Mouse (Mus musculus) megakaryocyte, embryonic 14.5 days (primary cell): ENCODE data around the gene Sema6c.

Source experiments
- FLI1 ChIP-seq: IDR thresholded peaks from 2 replicates; pipeline ENCODE4 v1.6.1; 2012; ENCODE audit warnings: low read length, inconsistent platforms, mixed read lengths
- GATA1 ChIP-seq: IDR thresholded peaks from 3 replicates; pipeline ENCODE4 v1.6.1; 2012; ENCODE audit warnings: mixed read lengths, low read length, inconsistent platforms, borderline replicate concordance

DNA sequence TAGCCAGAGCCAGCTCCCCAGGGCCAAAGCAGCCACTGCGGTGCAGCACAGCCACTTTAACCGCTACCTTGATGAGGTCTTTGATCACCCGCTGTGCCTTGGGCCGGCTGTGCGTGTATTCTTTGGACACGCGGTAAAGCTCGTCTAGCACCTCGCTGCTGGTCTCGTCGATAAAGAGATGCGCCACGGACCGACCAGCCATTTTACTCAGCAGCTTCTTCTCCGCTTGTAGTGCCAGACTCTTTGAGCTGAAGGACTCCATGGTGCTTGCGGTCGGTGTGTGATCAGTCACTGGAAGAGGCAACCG is 20.0 kb upstream of the Sema6c start:
- TF ChIP-seq GATA1 (no peak), FLI1 (no peak)
